Mouse (Mus musculus) frontal cortex, postnatal 10 days (tissue): ENCODE results near the gene Camta1.

Experiments used
- DNase-seq, 2 experiments: peaks; one replicate each; pipeline ENCODE4 v3.0.0; 2022; ENCODE audit warnings: low spot score in 2 of 2, mixed read lengths in 1 of 2

The Camta1 gene

GRCm38 (mm10) chr4:151263786-151264414 is 597.8 kb downstream of the Camta1 start:
- DNase-seq: no peak

GRCm38 (mm10) chr4:151263052-151263451 is 598.6 kb downstream of the Camta1 start:
- no peak for DNase-seq

- DNase-seq: no peak
These were observed 605.1 kb downstream of the Camta1 start for GRCm38 (mm10) chr4:151256622-151257021.

GRCm38 (mm10) chr4:151250824-151251223 is 610.9 kb downstream of the Camta1 start:
- DNase-seq: no peak

- no peak for DNase-seq
These were observed 616.4 kb downstream of the Camta1 start for GRCm38 (mm10) chr4:151245068-151245797.

- no peak for DNase-seq
These were observed 618.2 kb downstream of the Camta1 start for GRCm38 (mm10) chr4:151243445-151243844.

GRCm38 (mm10) chr4:151242751-151243150 is 618.9 kb downstream of the Camta1 start:
- DNase-seq: no peak

GRCm38 (mm10) chr4:151240465-151240864 is 621.2 kb downstream of the Camta1 start:
- DNase-seq: no peak

GRCm38 (mm10) chr4:151238970-151239684 is 622.5 kb downstream of the Camta1 start:
- peak in 1 of 2 experiments; percentile 19 for DNase-seq

- no peak for DNase-seq
These were observed 624.2 kb downstream of the Camta1 start for GRCm38 (mm10) chr4:151237501-151237900.

- no peak for DNase-seq
These were observed 626.7 kb downstream of the Camta1 start for GRCm38 (mm10) chr4:151234981-151235380.

- DNase-seq: no peak
These were observed 629.6 kb downstream of the Camta1 start for GRCm38 (mm10) chr4:151232028-151232427.

GRCm38 (mm10) chr4:151229073-151229472 is 632.6 kb downstream of the Camta1 start:
- no peak for DNase-seq

- DNase-seq: no peak
These were observed 635.2 kb downstream of the Camta1 start for GRCm38 (mm10) chr4:151226496-151226895.

- DNase-seq: no peak
These were observed 637.7 kb downstream of the Camta1 start for GRCm38 (mm10) chr4:151224017-151224416.

GRCm38 (mm10) chr4:151223263-151223996 is 638.2 kb downstream of the Camta1 start:
- no peak for DNase-seq

- DNase-seq: no peak
These were observed 639.0 kb downstream of the Camta1 start for GRCm38 (mm10) chr4:151222635-151223034.

- DNase-seq: peak in 1 of 2 experiments; percentile 27
These were observed 645.0 kb downstream of the Camta1 start for GRCm38 (mm10) chr4:151216553-151217292.

- DNase-seq: no peak
These were observed 645.8 kb downstream of the Camta1 start for GRCm38 (mm10) chr4:151215866-151216265.

GRCm38 (mm10) chr4:151215179-151215578 is 646.5 kb downstream of the Camta1 start:
- DNase-seq: no peak

GRCm38 (mm10) chr4:151213475-151213874 is 648.2 kb downstream of the Camta1 start:
- no peak for DNase-seq
